Mouse (Mus musculus) heart, embryonic 15.5 days (tissue): ENCODE measurements around the gene Dkk3. TPM values are rescaled to one million over a fixed set of nuclear protein-coding genes. Genes with fewer than 3 reads are reported as not detected.
"Not testable (repeated sequence)": the region's sequence is repeated elsewhere in the genome, so short reads cannot be mapped to it uniquely, and the experiment has no call there.

Source experiments
- ATAC-seq: fragments of 200-750 bp; cut with Nextera tagmentation; replicated peaks from 2 replicates; pipeline ENCODE4 v1.8.0; 2017; ENCODE audit warnings: low read depth, moderate TSS enrichment; ENCODE audit not compliant: insufficient number of reproducible peaks, insufficient read depth, low FRiP score
- H3K27ac ChIP-seq: fragments of 300-500 bp; sonication (generic); 2 replicates; pipeline ENCODE4 v1.5.1; 2015; ENCODE audit warnings: mild to moderate bottlenecking, inconsistent platforms
- H3K27me3 ChIP-seq: fragments of 300-500 bp; sonication (generic); 2 replicates; pipeline ENCODE4 v1.6.1; 2015; ENCODE audit warnings: inconsistent platforms
- H3K36me3 ChIP-seq: fragments of 300-500 bp; sonication (generic); 2 replicates; pipeline ENCODE4 v1.6.1; 2015; ENCODE audit warnings: mild to moderate bottlenecking, inconsistent platforms
- H3K4me1 ChIP-seq: fragments of 300-500 bp; sonication (generic); replicated peaks from 2 replicates; pipeline ENCODE4 v1.6.1; 2015; ENCODE audit warnings: inconsistent platforms
- H3K4me2 ChIP-seq: fragments of 300-500 bp; sonication (generic); 2 replicates; pipeline ENCODE4 v1.6.1; 2015; ENCODE audit warnings: inconsistent platforms, mild to moderate bottlenecking, moderate library complexity
- H3K4me3 ChIP-seq: fragments of 300-500 bp; sonication (generic); 2 replicates; pipeline ENCODE4 v1.5.1; 2015; ENCODE audit warnings: mild to moderate bottlenecking, inconsistent platforms
- H3K9ac ChIP-seq: fragments of 300-500 bp; sonication (generic); 2 replicates; pipeline ENCODE4 v1.6.1; 2015; ENCODE audit warnings: mild to moderate bottlenecking, inconsistent platforms
- H3K9me3 ChIP-seq: fragments of 300-500 bp; sonication (generic); replicated peaks from 2 replicates; pipeline ENCODE4 v1.6.1; 2016; ENCODE audit warnings: inconsistent platforms
- WGBS: fragments of 180-500 bp; shearing (Covaris S2); methylation state at CpG from one replicate; pipeline ENCODE4 v1.1.7; 2015; ENCODE audit warnings: mixed read lengths; 5-methylcytosine and 5-hydroxymethylcytosine counted together
- polyA plus RNA-seq: library from polyadenylated mRNA; unstranded; fragments of >200 nt; fragmentation: Nextera tagmentation; extraction: Ambion mirVana; gene quantifications from 2 replicates; pipeline ENCODE4 v1.2.1, GENCODE M21; 2015

Dkk3 gene
- polyA plus RNA-seq, 1 experiment from 2014 or later, result 75.1 TPM

DNA sequence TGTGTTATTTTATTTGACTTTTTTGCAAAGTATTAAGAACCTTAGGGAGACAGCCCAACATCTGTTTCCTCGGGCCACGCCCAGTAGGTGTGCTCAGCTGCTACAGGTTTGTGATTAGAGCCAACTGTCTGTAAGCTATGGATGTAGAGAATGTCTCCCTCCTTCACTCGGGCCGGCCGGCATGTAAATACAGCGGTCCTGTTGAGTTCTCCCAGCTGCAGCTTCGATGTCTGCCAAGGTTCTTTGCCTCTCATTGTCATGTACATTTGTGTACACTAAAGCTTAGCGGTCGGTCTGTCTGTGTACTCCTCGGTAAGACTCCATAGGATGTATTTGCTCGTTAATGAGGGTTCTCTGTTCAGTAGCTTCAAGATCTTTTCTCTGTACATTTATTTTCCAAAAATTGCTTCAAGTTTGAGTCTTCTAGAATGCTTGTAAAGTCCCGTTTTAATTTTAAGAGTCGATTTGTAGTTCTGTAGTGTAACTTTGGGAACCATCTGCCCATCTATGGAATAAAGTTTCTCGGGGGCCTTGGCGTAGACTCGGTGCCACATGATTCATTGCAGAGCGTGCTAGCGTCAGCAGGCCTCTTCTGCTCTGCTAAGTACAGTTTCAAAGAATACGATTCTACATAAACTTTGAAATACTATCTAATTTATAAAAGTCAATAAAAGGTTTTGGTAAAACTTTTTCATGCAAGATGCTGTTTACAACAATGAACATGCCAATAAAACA, 48.1 kb downstream of the Dkk3 start:
- Histone ChIP-seq H3K4me2 (no peak overlapping the region), H3K36me3 (peaks cover 45% of the 10 kb centered on the region)

DNA sequence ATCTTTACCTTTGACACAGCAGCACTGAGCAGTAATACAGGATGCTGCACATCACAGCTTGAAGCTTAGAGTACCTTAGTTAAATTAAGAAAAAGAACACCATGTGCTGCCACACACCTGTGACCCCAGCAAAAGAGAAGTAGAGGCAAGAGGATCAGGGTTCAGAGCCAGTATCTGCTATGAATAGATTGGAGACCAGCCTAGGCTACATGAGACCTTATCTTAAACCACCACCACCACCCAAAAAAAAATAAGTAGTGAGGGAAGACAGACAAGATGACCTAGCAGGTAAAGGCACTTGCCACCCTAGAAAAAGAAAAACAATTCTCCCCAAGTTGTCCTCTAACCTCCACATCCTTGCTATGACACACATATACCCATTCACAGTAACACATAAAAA, 50.1 kb downstream of the Dkk3 start:
- H3K27ac ChIP-seq, result no peak overlapping the region
- no peaks in the 10 kb centered on the region for H3K4me1 ChIP-seq
- ATAC-seq, result no peak
- no peaks in the 10 kb centered on the region for H3K27me3 ChIP-seq
- H3K36me3 ChIP-seq, result peaks cover 60% of the 10 kb centered on the region
- no peaks in the 10 kb centered on the region for H3K9me3 ChIP-seq
- no peak overlapping the region for H3K9ac ChIP-seq
- no peak overlapping the region for H3K4me3 ChIP-seq
- no peak overlapping the region for H3K4me2 ChIP-seq

More for the DNA sequence above, 48.1 kb downstream of the Dkk3 start:
- ATAC-seq, result no peak
- no peaks in the 10 kb centered on the region for H3K27me3 ChIP-seq
- H3K4me3 ChIP-seq, result no peak overlapping the region
- 86% methylated on average over 19 of the region's 19 CpGs for WGBS
- no peaks in the 10 kb centered on the region for H3K9me3 ChIP-seq
- H3K27ac ChIP-seq, result no peak overlapping the region
- H3K4me1 ChIP-seq, result no peaks in the 10 kb centered on the region
- no peak overlapping the region for H3K9ac ChIP-seq

- no peaks in the 10 kb centered on the region for H3K9me3 ChIP-seq
- no peak overlapping the region for H3K4me2 ChIP-seq
- H3K36me3 ChIP-seq, result peaks cover 77% of the 10 kb centered on the region
- H3K4me1 ChIP-seq, result no peaks in the 10 kb centered on the region
- no peak overlapping the region for H3K27ac ChIP-seq
- 89% methylated on average over 5 of the region's 5 CpGs for whole genome bisulfite sequencing
- no peak overlapping the region for H3K4me3 ChIP-seq
- no peak for ATAC-seq
- no peak overlapping the region for H3K9ac ChIP-seq
- no peaks in the 10 kb centered on the region for H3K27me3 ChIP-seq
Observed at GRCm38 (mm10) chr7:112103816-112104215, 55.0 kb downstream of the Dkk3 start.

DNA sequence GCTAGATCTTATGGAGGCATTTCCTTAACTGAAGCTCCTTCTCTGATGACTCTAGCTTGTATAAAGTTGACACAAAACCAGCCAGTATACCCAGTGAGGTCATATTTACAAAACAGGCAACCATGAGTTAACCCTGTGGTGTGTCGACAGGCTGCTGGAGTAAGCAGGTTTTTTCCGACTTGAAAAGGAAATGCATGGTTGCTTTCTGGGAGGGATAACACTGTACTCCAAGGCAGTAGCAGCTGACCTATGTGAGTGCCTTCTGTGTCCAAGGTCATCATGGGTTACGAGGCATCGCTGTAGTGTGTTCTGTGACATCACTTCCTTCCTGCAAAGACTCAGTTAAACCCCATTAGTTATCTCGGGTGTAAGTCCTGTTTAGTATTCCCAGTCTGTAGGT, 55.9 kb downstream of the Dkk3 start:
- no peaks in the 10 kb centered on the region for H3K27me3 ChIP-seq
- H3K4me1 ChIP-seq, result no peaks in the 10 kb centered on the region
- no peak overlapping the region for H3K27ac ChIP-seq
- no peak for ATAC-seq
- no peak overlapping the region for H3K9ac ChIP-seq
- WGBS, result 58% methylated on average over 5 of the region's 5 CpGs
- H3K36me3 ChIP-seq, result peaks cover 74% of the 10 kb centered on the region
- no peak overlapping the region for H3K4me3 ChIP-seq
- H3K9me3 ChIP-seq, result no peaks in the 10 kb centered on the region
- no peak overlapping the region for H3K4me2 ChIP-seq

DNA sequence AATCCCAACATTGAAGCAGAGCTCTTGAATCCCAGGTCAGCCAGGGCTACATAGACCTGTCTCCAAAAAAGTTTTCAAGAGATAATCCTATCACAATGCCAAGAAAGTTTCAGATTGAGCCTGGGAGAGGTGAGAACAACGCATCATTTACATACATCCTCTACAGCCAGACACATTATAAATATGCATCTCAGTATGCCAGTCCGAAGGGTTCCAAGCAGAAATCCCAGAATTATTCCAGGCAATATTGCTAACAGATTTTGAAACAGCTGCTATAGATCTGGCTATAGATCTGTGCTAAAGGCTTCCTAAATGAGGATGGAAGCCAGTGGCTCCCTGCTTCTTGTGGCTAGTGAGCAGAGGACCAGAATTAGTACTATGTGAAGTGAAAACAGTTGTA, 58.0 kb downstream of the Dkk3 start:
- Histone ChIP-seq H3K36me3 (peaks cover 69% of the 10 kb centered on the region), H3K4me1 (no peaks in the 10 kb centered on the region), H3K4me3 (no peak overlapping the region), H3K9me3 (no peaks in the 10 kb centered on the region), H3K27ac (no peak overlapping the region), H3K4me2 (no peak overlapping the region), H3K27me3 (no peaks in the 10 kb centered on the region), H3K9ac (no peak overlapping the region)
- no peak for ATAC-seq
- 91% methylated on average over 2 of the region's 2 CpGs for WGBS

GRCm38 (mm10) chr7:112094923-112095322, 63.9 kb downstream of the Dkk3 start:
- not testable (repeated sequence) for H3K27me3 ChIP-seq, H3K27ac ChIP-seq, ATAC-seq, H3K9me3 ChIP-seq, H3K4me2 ChIP-seq, H3K4me1 ChIP-seq, H3K9ac ChIP-seq, H3K4me3 ChIP-seq
- H3K36me3 ChIP-seq, result peaks cover 80% of the 10 kb centered on the region
- WGBS, result 86% methylated on average over 4 of the region's 4 CpGs

DNA sequence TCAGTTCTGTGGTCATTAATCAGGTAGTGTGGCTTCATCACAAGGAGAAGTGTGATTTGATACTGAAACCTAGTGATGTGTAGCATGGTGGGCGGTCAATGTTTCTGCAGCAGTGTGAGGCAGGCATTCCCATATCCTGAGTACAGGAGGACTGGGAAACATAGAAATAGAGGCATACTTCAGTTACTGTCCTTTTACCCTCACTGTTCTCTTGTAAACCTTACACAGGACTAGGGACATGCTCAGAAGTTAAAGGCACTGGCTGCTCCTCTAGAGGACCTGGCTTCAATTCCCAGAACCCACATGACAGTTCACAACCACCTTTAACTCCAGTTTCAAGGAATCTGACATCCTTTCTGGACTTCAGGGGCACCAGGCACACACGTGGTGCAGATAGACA, 72.7 kb downstream of the Dkk3 start:
- WGBS, result 93% methylated on average over 2 of the region's 2 CpGs
- ATAC-seq, result no peak

GRCm38 (mm10) chr7:112085062-112085461, 73.8 kb downstream of the Dkk3 start:
- WGBS, result 38% methylated on average over 4 of the region's 4 CpGs
- H3K36me3 ChIP-seq, result peaks cover 62% of the 10 kb centered on the region
- no peak overlapping the region for H3K9ac ChIP-seq
- no peaks in the 10 kb centered on the region for H3K4me1 ChIP-seq
- H3K27ac ChIP-seq, result no peak overlapping the region
- H3K27me3 ChIP-seq, result no peaks in the 10 kb centered on the region
- no peak for ATAC-seq
- no peaks in the 10 kb centered on the region for H3K9me3 ChIP-seq
- H3K4me3 ChIP-seq, result no peak overlapping the region
- H3K4me2 ChIP-seq, result no peak overlapping the region

More for the DNA sequence above, 72.7 kb downstream of the Dkk3 start:
- H3K27me3 ChIP-seq, result no peaks in the 10 kb centered on the region
- H3K27ac ChIP-seq, result no peak overlapping the region
- H3K4me1 ChIP-seq, result no peaks in the 10 kb centered on the region
- H3K36me3 ChIP-seq, result peaks cover 67% of the 10 kb centered on the region
- no peak overlapping the region for H3K4me2 ChIP-seq
- H3K4me3 ChIP-seq, result no peak overlapping the region
- H3K9ac ChIP-seq, result no peak overlapping the region
- no peaks in the 10 kb centered on the region for H3K9me3 ChIP-seq

GRCm38 (mm10) chr7:112084222-112084621, 74.6 kb downstream of the Dkk3 start:
- no peaks in the 10 kb centered on the region for H3K4me1 ChIP-seq
- H3K4me3 ChIP-seq, result no peak overlapping the region
- 62% methylated on average over 2 of the region's 2 CpGs for WGBS
- peaks cover 59% of the 10 kb centered on the region for H3K36me3 ChIP-seq
- no peaks in the 10 kb centered on the region for H3K27me3 ChIP-seq
- H3K4me2 ChIP-seq, result no peak overlapping the region
- no peak for ATAC-seq
- no peak overlapping the region for H3K27ac ChIP-seq
- H3K9me3 ChIP-seq, result no peaks in the 10 kb centered on the region
- H3K9ac ChIP-seq, result no peak overlapping the region

DNA sequence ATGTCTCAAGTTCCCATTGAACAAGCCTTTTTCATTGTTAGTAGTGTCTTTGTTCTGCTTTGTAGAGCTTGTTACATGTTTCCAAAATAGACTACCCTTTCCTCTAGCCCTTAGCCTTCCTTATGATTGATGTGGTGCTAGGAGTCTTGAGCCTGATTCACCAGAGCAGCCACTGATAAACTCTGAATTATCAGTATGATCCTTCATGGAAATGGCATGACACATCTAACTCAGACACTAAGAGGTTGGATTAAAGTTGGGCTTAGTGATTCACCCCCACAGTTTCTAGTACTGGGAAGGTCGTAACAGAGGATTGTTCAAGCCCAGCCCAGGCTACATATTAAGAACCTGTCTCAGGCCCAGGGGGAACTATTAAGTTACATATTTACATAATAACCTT, 76.2 kb downstream of the Dkk3 start:
- no peak for ATAC-seq
- Histone ChIP-seq H3K9ac (no peak overlapping the region), H3K9me3 (no peaks in the 10 kb centered on the region), H3K27me3 (no peaks in the 10 kb centered on the region), H3K4me1 (no peaks in the 10 kb centered on the region), H3K27ac (no peak overlapping the region), H3K36me3 (peaks cover 55% of the 10 kb centered on the region), H3K4me2 (no peak overlapping the region), H3K4me3 (no peak overlapping the region)
- 71% methylated on average over 1 of the region's 1 CpGs for WGBS

DNA sequence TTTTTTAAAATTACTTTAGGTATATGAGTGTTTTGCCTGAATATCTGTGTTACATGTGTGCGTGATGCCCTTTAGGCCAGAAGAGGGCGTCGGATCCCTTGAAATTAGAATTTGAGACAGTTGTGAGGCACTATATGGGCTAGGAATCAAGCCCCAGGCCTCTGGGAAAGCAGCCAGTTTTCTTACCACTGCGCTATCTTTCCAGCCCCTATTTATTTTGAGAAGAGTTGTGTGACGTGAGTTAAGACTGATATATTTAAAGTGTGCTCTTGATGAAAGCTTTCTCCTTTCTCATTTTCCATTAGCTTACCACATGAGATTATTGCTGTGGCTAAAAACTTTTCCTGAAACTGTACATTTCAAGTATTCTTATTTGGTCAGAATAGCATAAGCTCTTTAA, 84.0 kb downstream of the Dkk3 start:
- no peak overlapping the region for H3K4me3 ChIP-seq
- no peak overlapping the region for H3K4me2 ChIP-seq
- H3K27me3 ChIP-seq, result no peaks in the 10 kb centered on the region
- H3K9ac ChIP-seq, result no peak overlapping the region
- H3K36me3 ChIP-seq, result peaks cover 36% of the 10 kb centered on the region
- no peaks in the 10 kb centered on the region for H3K9me3 ChIP-seq
- 59% methylated on average over 5 of the region's 5 CpGs for WGBS
- ATAC-seq, result no peak
- 0 out of 2 replicates have a peak, but pooled peaks cover 2% of the 10 kb centered on the region for H3K4me1 ChIP-seq
- H3K27ac ChIP-seq, result no peak overlapping the region
